Mouse (Mus musculus) embryonic stem cell, embryonic (primary cell): ENCODE measurements at regions not wholly inside any gene's neighbourhood (a gene's known extent, or its start where the extent isn't known, plus 50 kb on each side); places are given as distances from the start of the nearest gene placed in this dataset.

Experiments
- CTCF ChIA-PET, 4 experiments: fragments of 300-600 bp in 2 of 4; fragments of 350-600 bp in 2 of 4; sonication (Branson Sonifier 250); formaldehyde crosslinking; loops; one replicate each; lab custom pipeline; 2022; ENCODE audit warnings: inconsistent platforms in 2 of 4; lab: Charles Lee
- POLR2A ChIA-PET, 4 experiments: fragments of 300-600 bp in 2 of 4; fragments of 350-600 bp in 2 of 4; sonication (Branson Sonifier 250); formaldehyde crosslinking; loops; one replicate each; lab custom pipeline; 2022; ENCODE audit warnings: antibody characterized with exemption in 4 of 4, inconsistent platforms in 1 of 4; lab: Charles Lee

DNA sequence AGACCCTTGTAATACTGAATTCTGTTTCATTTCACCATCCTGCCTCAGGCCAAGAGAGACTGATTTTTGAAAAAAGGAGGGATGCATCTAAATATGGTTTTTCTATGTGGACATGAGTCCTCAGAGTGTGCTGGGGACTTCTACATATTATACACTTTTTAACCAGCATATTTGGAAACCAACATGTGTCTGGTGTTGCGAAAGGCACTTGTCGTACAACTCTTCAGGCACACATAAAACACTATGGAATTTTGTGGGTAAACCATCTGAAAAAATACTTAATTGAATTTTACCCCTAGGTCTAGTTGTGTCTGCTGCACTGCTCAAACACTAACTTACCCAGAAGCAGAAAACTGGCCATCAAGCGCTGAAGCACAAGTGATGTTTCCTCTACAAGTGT lies 74.0 kb upstream of the Ifne start:
- CTCF ChIA-PET = no interaction called here
- POLR2A ChIA-PET = no interaction called here

DNA sequence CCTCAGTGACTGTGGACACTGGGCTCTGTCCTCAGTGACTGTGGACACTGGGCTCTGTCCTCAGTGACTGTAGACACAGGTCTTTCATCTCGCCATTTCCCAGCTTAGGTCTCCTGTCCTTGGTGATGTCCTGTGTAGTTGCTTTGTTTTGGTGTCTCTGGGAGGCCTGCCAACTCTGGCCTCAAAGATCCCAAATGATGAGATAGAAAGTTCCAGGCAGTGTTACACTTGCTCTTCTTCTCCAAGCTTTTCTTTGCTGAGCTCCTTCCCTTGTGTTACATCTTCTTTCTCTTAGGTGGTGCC lies 71.0 kb upstream of the Ifne start:
- POLR2A ChIA-PET = no interaction called here
- CTCF ChIA-PET = no interaction called here

DNA sequence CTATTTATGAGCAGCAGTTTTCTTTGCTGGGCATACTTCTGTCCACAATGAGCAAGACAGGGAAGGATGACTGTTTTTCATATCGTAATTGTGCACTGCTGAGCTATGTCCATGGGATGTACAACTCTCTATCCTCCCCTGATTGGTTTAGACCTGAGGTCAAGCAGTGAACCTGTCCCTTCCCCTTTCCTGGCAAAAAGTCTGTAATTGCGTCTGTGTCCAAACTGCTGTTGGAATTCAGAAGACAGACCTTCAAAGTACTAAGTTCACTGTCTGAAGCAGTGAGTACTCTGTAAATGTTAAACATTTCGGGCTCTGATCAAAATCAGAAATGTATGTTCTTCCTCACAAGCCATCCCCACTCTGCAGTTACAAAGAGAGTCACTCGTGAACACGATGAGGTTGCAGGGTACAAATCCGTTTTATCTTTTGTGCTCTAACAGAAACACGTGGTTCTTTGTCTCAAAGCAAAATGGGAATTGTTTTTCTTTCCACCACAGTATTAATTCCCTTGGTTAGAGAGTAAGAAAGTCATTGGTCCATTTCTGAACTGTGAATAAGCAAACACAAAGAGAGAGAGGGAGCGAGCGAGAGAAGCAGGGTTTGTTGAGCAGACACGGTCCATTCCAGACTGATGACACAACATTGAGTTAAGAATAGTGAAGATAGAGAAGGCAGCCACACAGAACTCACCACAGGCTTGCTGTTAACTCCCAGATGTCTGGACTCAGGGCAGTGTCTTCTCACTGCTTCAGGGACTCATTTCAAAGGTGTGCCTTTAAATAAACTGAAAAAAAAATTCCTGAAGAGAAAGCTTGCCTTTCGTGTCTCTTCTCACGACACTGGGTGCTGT lies 70.4 kb upstream of the Ifne start:
- POLR2A ChIA-PET = no interaction called here
- CTCF ChIA-PET = no interaction called here

DNA sequence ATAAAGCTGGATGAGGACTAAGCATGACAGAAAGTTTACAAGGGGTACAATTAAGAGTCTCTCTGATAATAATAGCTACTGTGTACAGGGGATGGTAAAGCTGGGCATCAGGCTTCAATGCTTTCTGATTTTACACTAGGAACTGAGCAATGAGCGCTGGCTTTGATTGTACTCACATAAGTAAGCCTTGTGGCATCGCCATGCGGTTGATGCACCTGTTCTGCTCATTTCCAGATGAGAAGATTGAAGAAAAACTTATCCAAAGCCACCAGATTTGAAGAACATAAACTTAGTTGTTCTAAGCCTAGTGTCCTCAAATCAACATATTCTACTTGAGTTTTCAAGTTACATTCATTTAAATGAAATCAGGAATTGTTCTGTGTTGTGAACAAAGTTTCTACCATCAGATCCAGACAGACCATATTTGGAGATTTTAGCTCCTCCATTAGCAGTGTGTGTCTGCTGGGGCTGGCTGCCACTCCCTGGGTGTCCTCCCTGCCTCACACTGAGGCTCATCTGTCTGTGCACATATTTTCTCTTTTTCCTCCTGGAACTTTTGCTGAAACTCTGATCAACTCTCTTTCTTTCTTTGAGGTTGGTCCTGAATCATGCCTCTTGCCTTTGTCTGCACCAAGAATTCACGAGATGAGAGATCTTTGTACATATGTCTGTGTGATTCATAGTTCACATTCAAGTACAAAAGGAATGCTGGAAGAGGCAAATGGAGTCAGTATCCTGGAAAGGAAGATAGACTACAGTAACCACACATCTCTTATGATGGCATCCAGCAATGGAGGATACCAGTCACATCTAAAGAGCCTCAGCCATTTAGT lies 68.2 kb upstream of the Ifne start:
- CTCF ChIA-PET = no interaction called here
- POLR2A ChIA-PET = interaction anchor here in 1 of 4 experiments (1.2 kb wide), 1 partner anchor 10 kb away, joined by 3 read pairs; no protein-coding TSS in a partner anchor

- ChIA-PET CTCF (interaction anchor here in 2 of 4 experiments (0.7 kb wide), 2 partner anchors 27 to 38 kb away, joined by 3 read pairs; no protein-coding TSS in a partner anchor), POLR2A (no interaction called here)
Measured at GRCm38 (mm10) chr4:88941955-88942354, 62.0 kb upstream of the Ifne start.

GRCm38 (mm10) chr4:88940670-88941069 lies 60.7 kb upstream of the Ifne start:
- CTCF ChIA-PET = no interaction called here
- POLR2A ChIA-PET = no interaction called here

DNA sequence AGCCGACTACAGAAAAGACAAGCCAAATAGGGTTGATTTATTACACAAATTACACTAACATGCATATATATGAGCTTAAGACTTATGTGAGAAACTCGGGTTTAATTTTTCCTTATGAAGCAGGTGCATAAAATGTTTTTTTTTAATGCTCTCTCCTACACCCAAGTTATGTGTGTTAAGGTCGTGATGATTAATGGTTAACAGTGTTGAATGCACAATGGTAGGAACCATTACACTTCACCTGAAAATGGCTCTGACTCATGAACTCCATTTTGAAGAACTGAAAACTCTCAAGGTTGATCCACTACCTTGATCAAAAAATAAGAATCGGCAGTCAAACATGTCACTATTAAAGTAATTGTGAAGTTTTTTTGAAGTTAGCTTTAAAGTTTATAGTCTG lies 59.4 kb upstream of the Ifne start:
- ChIA-PET POLR2A (no interaction called here), CTCF (no interaction called here)

GRCm38 (mm10) chr4:88938712-88939032 lies 58.7 kb upstream of the Ifne start:
- CTCF ChIA-PET = interaction anchor here in 3 of 4 experiments (0.6 to 1.2 kb wide), 4 partner anchors 69 to 1695 kb away, joined by 3 to 5 read pairs (median 3); no protein-coding TSS in a partner anchor
- POLR2A ChIA-PET = interaction anchor here in 2 of 4 experiments (0.5 to 3.2 kb wide), 6 partner anchors 10 to 906 kb away, joined by 3 to 17 read pairs (median 3); partner anchors contain the start of gene Mllt3 (in 1 of the 2)

DNA sequence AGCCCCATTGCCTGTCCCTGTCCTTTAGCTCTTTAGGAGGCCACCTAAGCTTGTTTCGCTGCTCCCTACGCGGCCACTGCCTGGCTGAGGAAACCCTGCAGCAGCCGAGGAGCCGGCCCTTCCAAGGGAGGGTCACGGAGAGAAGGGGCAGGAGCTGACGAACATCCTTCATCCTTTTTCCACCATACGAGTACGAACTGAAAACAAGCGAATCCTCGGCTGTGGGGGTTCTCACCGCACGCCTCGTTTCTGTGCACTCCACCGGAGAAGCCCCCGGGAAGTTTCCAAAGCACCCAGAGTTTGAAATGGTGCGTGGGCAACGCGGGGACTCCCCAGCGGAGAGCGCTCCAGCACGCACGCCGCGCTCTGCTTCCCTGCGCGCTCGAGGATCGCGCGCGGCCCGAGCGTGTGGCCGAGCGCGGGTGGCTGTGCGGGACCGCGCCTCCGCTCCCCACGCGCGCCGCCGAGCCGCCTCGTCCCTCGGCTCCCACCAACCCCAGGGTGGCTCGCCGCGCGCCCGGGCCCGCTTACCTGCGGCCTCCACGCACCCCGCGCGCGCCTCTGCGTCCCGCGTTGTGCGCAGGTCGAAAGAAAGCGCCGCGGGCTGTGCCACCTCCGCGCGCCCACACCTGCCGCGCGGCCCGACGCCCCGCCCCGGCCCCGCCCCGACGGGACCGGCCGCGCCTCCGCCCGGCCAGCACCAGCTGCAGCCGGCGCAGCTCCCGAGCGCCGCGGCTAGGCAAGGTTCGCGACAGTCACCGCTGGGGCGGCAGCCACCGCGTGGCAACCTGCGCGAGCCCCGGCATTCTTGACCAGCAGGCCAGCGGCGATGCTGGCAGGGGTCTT lies 58.1 kb upstream of the Ifne start:
- ChIA-PET POLR2A (interaction anchor here in 2 of 4 experiments (0.5 to 3.2 kb wide), 12 partner anchors 11 to 905 kb away, joined by 3 to 17 read pairs (median 3); partner anchors contain the start of genes Gm13271 (in 1 of the 2), Mllt3 (in 1 of the 2) and Mtap (in 1 of the 2)), CTCF (interaction anchor here (0.6 to 1.2 kb wide), 8 partner anchors 9 to 1695 kb away, joined by 3 to 5 read pairs (median 3); no protein-coding TSS in a partner anchor)

DNA sequence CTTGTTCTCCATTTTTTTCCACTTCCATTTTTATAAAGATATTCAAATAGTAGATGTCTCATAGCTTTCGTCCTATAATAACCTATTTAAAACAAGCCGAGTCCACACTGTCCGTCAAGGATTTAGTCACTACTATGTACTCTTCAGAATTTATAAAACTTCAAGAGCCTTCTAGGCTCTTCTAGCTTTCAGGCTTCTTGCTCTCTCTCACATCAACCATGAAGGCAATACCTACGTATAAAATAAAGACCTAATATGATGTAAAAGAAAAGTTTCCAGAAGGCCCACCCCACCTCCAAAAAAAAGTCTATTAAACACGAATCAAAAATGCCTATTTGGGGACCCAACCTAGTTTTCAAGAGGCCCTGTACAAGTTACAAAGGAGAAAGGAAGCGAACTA lies 57.0 kb upstream of the Ifne start:
- ChIA-PET POLR2A (interaction anchor here in 2 of 4 experiments (1.2 to 3.2 kb wide), 4 partner anchors 11 to 904 kb away, joined by 3 to 17 read pairs (median 3); partner anchors contain the start of gene Mllt3 (in 1 of the 2)), CTCF (interaction anchor here in 1 of 4 experiments (0.6 kb wide), 1 partner anchor 10 kb away, joined by 3 read pairs; no protein-coding TSS in a partner anchor)

- ChIA-PET CTCF (interaction anchor here in 1 of 4 experiments (0.6 kb wide), 1 partner anchor 91 kb away, joined by 3 read pairs; no protein-coding TSS in a partner anchor), POLR2A (interaction anchor here in 1 of 4 experiments (3.2 kb wide), 1 partner anchor 10 kb away, joined by 17 read pairs; no protein-coding TSS in a partner anchor)
Measured at GRCm38 (mm10) chr4:88935901-88936300, 55.9 kb upstream of the Ifne start.

DNA sequence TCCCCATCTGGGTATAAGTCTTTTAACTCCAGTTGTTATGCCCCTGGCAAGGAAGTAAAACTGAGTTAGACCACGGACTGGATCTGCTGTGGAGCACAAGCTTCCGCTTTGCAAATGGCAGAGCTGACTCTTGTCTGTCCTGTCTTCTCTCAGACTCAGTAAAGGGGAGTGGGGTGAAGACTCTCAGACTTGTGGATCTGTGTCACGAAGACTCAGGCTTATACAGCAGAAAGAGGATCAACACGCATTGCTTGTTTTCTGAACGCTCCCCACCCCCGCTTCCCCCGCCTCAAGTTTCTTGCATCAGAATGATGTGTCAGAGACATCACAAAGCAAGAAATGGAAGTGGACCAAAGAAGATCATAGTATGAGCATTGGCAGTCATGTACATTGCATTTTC lies 55.3 kb upstream of the Ifne start:
- ChIA-PET CTCF (interaction anchor here in 1 of 4 experiments (0.6 kb wide), 1 partner anchor 91 kb away, joined by 3 read pairs; no protein-coding TSS in a partner anchor), POLR2A (interaction anchor here in 1 of 4 experiments (0.7 kb wide), 1 partner anchor 54 kb away, joined by 3 read pairs; no protein-coding TSS in a partner anchor)

DNA sequence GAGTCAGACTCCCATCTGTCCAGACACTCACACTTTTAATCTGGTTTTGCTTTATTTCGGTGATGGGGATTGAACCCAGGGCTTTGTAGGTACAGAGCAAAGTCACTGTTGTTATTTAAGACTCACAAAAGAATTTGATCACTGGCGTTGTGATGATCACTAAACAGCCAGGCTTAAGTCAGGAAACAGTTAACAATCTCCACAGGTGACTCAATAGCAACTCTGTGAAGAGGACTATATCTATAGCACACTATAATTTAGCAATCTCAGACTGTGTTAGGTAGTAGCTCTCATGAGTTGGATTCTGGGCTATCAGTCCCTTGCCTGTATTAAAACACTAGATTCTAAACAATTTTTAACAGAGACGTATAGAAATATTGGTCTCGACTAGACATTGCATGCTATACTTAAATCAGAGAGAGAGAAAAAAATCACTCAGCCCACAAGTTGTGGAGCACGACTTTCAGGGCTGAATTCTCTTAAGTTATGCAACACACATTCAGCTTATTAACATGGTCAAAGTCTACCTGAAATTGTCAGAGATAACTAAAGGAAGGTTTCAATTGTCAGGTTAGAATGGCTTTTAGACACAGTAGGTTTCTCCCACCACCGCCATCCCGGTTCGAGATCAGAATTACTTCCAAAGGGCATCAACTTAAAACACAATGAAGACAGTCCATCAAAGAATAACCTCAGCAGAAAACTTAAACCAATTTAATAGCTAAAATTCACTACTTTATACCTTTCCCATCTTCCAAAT lies 54.4 kb upstream of the Ifne start:
- ChIA-PET CTCF (no interaction called here), POLR2A (no interaction called here)

GRCm38 (mm10) chr4:88931217-88931616 lies 51.2 kb upstream of the Ifne start:
- POLR2A ChIA-PET = no interaction called here
- CTCF ChIA-PET = no interaction called here
